ENCODE assay signal across 20 mouse cellular contexts in genomic region chr1:194764951-194765350, GRCm38 (mm10).
"Had no signal": no experiment of that assay in that cellular context is flagged by ENCODE, and none has a peak within 500 bp of the region (broad histone marks: within the 10 kb centered on the region; RNA-seq: fewer than 3 reads in every experiment).

No protein-coding gene starts in this region.

- H3K4me2 ChIP-seq: lung, embryonic 14.5 days; midbrain, embryonic 12.5 days; neural tube, embryonic 13.5 days; neural tube, embryonic 15.5 days; stomach, embryonic 15.5 days had no signal

- H3K27ac ChIP-seq: midbrain, embryonic 10.5 days; midbrain, embryonic 12.5 days; neural tube, embryonic 13.5 days; stomach, embryonic 15.5 days; stomach, postnatal 0 days had no signal

- H3K27me3 ChIP-seq: midbrain, embryonic 12.5 days; neural tube, embryonic 13.5 days; neural tube, embryonic 15.5 days; stomach, embryonic 15.5 days had no signal

- ATAC-seq: midbrain, embryonic 16.5 days had no signal

- H3K9me3 ChIP-seq: midbrain, embryonic 10.5 days; midbrain, embryonic 12.5 days; neural tube, embryonic 13.5 days; neural tube, embryonic 15.5 days; stomach, embryonic 15.5 days had no signal

- H3K9ac ChIP-seq: lung, embryonic 14.5 days; midbrain, embryonic 12.5 days; neural tube, embryonic 13.5 days; neural tube, embryonic 15.5 days; stomach, embryonic 15.5 days had no signal

- H3K36me3 ChIP-seq: stomach, embryonic 15.5 days had no signal

- DNase-seq: lung, adult 18-20 months; lung, embryonic 14.5 days; lung, postnatal 4 days; midbrain, embryonic 14.5 days; retina, postnatal 1 day; right cerebral cortex, adult 18-20 months; right cerebral cortex, postnatal 25 days; right cerebral cortex, postnatal 4 days; spleen, adult 18-20 months; thymus, adult 2 months; thymus, postnatal 25 days; thymus, postnatal 4 days had no signal

- H3K4me3 ChIP-seq: midbrain, embryonic 10.5 days; midbrain, embryonic 12.5 days; myocyte; neural tube, embryonic 13.5 days; neural tube, embryonic 15.5 days; stomach, embryonic 15.5 days had no signal

- H3K4me1 ChIP-seq: midbrain, embryonic 10.5 days; midbrain, embryonic 12.5 days; neural tube, embryonic 13.5 days; stomach, embryonic 15.5 days had no signal
